Mouse (Mus musculus) CD4-positive helper T cell, adult 2 months (primary cell): ENCODE results near the gene Abcc2.

Experiments
- DNase-seq: peaks from one replicate; pipeline ENCODE4 v3.0.0-alpha.2; 2012; ENCODE audit warnings: low read depth, missing footprints, low spot score

The Abcc2 gene

GRCm38 (mm10) chr19:43777308-43777707 lies 4.7 kb upstream of the Abcc2 start:
- no peak for DNase-seq

DNA sequence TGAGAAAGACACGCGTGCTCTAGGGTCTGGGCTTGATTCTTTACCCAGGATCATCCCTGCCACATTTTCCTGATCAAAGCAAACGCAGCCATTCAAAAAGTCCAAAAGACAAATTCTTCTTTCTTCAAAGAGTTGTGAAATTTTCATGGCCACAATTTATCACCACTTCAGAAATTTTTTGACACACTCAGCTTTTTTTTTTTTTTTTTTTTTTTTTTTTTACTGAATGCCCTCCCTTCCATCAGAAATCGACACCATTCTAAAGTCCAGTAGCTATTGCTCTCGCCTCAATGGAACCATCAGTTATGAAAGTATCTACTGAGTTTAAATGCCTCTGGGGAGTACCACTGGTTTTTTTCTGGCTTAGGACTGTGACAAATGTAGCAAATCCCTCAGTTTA lies 1.6 kb upstream of the Abcc2 start:
- no peak for DNase-seq

- no peak for DNase-seq
These were observed 2.8 kb downstream of the Abcc2 start for GRCm38 (mm10) chr19:43784761-43785160.

GRCm38 (mm10) chr19:43786249-43787026 lies 4.4 kb downstream of the Abcc2 start:
- DNase-seq, result no peak

GRCm38 (mm10) chr19:43789817-43790216 lies 7.8 kb downstream of the Abcc2 start:
- DNase-seq, result no peak

GRCm38 (mm10) chr19:43792537-43792936 lies 10.5 kb downstream of the Abcc2 start:
- DNase-seq, result no peak

DNA sequence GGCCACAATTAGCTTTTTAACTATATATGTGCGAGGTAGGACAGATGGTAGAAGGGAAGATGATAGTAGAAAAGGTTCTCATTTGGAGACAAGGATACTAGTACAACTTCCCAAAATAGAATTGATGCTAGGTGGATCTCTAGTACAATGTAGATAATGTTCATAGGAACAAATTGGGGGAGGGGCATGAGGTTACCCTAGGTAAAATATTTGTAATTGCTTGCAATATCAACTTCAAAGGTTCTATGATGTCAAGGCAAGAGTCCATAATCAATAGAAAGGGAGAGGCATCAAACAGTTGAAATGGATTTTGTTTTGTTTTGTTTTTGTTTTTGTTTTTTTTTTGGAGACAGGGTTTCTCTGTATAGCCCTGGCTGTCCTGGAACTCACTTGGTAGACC lies 12.0 kb downstream of the Abcc2 start:
- no peak for DNase-seq

DNA sequence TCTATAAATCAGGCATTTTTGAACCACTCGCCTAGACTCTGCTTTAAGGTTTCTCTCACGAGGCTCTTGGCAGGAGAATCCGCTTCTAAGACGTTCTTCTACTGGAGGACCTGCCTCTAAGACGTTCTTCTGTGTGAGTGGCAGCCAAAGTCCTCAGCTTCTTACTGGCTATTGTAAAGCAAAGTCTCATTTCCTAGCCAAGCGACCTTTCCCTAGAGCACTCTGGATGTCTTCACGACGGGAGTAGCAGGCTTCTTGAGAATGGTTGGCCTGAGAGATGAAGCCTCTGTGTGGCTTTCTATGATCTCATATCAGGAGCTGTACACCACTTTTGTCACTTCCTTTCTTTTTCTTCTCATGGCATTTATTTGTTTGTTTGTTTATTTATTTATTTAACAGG lies 13.5 kb downstream of the Abcc2 start:
- DNase-seq, result no peak

DNA sequence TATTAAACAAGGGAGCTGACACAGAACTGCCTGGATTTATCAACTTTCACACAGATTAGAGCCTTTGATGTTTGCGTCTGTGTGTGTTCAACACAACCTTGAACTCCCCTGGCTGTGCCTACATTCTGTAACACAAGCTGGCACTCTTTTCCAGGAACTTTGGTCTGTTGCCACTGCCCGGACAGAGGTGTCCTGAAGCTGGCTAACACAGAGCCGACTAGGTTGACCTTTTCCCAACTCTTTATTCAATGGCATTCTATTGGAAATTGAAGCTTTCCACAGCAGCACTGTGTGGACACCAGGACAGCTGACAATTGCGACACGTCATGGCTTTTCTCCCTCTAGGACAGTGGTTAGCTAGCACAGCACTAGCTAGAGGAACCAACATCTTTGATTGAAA lies 15.2 kb downstream of the Abcc2 start:
- DNase-seq, result no peak

DNA sequence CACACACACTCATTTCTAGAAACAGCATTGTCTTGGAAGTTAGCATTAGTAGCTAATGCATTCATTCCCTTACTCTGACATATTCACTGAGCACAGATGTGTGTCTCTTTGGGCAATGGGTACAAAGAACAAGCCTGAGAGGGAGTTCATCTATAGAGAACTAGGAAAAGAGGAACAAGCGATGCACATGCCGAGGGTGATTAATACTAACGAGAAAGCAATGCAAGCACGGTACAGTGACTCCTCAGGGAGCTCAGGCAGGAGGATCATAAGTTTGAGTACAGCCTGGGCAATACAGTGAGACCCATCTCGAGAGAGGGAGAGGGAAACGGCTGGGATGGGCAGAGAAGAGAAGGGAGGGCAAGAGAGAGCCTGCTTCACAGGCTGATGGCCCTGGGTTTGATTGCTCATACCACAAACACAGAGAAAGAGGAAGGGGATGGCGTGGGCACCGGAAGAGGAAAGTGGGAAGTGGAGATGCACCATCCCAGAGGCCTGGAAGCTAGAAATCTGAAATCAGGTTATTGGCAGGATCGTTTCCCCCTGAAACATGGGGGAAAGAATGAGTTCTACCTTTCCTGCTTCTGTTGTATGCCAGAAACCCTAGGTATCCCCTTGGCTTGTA lies 19.5 kb downstream of the Abcc2 start:
- no peak for DNase-seq

GRCm38 (mm10) chr19:43803866-43804265 lies 21.9 kb downstream of the Abcc2 start:
- no peak for DNase-seq

GRCm38 (mm10) chr19:43809331-43809730 lies 27.3 kb downstream of the Abcc2 start:
- DNase-seq, result peak; percentile 17

GRCm38 (mm10) chr19:43811419-43811818 lies 29.4 kb downstream of the Abcc2 start:
- DNase-seq, result no peak

DNA sequence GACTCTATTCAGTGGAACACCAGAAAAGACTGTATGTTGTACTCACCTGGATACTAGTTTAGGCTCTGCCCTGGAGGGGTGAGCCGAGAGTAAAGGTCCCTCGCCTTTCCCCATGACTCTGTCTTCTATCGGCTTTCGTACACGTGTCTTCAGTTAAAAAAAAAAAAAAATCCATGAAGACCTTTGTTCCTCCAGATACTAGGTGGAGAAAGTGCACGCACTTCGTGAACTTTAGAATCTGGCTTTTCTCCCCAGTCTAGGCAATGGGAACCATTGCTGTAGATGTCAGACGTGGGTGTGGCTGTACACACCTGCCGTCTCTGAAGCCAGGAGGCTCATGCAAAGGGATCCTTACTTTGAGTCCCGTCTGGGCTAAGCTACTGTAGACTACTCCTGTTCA lies 31.3 kb downstream of the Abcc2 start:
- no peak for DNase-seq

DNA sequence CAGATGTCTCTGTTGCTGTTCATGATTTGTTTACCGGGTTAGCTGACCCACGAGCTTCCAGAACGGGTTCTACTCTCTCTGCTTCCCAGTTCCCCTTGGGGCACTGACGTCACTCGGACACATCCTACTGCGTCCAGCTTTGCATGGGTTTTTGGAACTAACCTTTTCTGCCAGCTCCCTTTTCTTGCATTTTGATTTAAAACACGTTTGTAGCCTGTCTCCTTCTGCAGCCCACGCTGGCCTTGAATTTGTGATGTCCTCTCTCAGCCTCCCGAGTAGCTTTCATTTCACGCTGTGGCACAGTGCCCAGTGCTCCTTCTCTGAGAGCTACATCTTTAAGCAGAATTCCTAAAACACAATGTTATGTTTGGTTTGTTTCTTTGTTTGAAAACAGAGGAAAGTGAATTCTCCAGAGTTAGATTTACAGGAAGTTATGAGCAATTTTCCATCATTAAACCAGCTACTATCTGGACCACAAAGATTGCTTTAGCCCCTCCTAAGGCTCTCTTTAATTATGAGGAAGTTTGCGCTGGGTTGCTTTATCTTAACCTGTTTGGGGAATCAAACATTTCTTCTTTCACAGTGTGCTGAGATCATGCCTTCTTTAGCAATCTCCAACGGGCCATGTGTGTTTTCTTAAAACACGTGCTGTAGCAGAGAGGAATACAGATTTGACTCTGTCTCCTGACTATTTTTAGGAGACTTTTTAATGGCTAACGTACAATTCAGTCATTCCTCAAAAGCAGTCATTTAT lies 33.8 kb downstream of the Abcc2 start:
- no peak for DNase-seq

GRCm38 (mm10) chr19:43826855-43827254 lies 44.9 kb downstream of the Abcc2 start:
- no peak for DNase-seq

GRCm38 (mm10) chr19:43832425-43833069 lies 50.6 kb downstream of the Abcc2 start:
- peak; percentile 66 for DNase-seq

- no peak for DNase-seq
These were observed 61.2 kb downstream of the Abcc2 start for GRCm38 (mm10) chr19:43843184-43843583.

DNA sequence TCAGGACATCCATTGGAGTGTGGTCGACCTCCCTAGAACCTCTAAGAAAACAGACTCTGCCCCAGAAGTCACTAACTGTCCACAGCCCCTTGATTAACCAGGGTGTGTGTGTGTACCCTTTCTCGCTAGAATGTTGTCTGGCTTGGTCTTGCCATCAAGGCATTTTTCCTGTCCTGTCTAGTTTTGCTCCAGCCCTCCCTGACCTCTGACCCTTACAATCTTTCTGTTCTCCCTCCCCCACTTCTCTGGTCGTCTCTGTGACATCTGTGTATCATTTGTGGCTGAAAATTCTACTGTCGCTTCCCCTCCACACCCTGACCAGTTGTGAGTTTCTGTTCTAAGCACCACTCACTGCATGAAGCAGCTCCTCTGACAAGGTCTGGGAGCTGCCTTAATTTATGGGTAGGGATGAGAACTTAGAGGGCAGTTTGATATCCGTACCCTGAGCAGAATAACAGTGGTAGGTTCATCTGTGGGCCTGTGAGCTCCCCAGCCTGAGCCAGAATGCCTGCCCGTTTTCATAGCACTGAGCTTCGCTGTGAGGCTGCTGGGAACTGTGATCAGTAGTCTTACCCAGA lies 63.4 kb downstream of the Abcc2 start:
- DNase-seq, result no peak

DNA sequence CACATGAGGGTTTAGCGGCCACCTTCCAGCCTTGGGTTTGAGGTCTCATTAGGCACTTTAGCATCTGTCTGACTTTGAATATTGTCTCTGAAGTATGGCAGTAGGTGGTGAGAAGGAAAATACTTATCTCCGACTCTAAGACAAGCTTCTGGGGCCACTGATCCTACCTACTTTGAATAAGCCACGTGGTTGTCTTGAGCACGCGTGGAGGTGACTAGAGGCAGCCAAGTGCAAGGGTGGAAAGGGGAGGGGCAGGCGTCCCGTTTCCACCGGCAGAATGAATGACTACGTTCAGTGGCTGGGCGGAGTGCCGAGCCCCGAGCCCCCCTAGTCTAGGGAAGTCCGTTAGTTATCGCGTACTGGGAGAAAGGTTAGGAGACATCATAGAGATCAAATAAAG lies 65.1 kb downstream of the Abcc2 start:
- no peak for DNase-seq

DNA sequence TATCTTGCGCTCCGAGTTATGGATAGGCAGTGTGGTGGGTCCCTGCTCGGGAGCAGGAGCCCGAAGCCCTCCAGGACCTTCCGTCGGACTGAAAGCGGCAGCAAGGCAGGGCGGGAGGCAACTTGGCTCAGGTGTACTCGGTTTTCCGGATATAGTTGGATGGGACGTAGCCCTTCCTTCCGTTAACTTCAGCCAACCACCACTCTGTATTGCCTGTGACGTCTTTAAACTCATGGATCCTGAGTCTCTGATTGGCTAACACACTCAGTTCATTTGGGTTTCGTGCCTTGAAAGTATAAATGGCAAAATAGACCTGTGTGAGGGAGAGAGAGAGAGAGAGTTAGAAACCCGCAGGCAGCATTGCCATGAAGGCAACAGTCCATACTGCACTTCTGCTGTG lies 66.0 kb downstream of the Abcc2 start:
- no peak for DNase-seq

DNA sequence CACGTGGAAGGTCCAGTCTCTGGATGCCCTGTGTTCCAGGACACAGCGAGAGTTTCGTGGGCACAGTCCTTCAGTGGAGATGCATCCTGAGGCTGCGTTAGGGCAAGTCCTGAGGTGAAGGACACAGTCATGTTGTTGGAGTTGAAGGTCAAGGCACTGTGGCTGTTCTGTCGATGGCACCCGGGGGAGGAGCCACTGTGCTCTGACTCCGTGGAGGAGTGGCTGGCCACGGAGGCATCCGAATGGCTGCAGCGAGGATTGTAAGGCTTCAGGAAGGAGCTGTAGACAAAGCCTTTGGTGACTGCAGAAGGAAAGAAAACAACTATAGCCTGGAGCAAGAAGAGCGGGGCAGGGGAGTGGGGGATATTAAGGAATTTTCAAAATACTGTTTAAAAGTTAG lies 68.0 kb downstream of the Abcc2 start:
- no peak for DNase-seq
